Mouse (Mus musculus) heart, postnatal 0 days (tissue): ENCODE measurements around the gene Trpm1. TPM values are rescaled to one million over a fixed set of nuclear protein-coding genes. Genes with fewer than 3 reads are reported as not detected.

Experiments
- ATAC-seq: fragments of 200-750 bp; cut with Nextera tagmentation; 2 replicates; pipeline ENCODE4 v1.8.0; 2017; ENCODE audit warnings: low read depth, moderate number of reproducible peaks, moderate library complexity; ENCODE audit not compliant: insufficient read depth
- DNase-seq: peaks from one replicate; pipeline ENCODE4 v3.0.0-alpha.2; 2016; ENCODE audit warnings: low spot score
- H3K27ac ChIP-seq: fragments of 300-500 bp; sonication (generic); 2 replicates; pipeline ENCODE4 v1.5.1; 2014; ENCODE audit warnings: low read depth, mild to moderate bottlenecking
- H3K27me3 ChIP-seq: fragments of 300-500 bp; sonication (generic); 2 replicates; pipeline ENCODE4 v1.6.1; 2014; ENCODE audit warnings: low read length, mixed read lengths; ENCODE audit not compliant: control insufficient read depth, insufficient read depth
- H3K36me3 ChIP-seq: fragments of 300-500 bp; sonication (generic); replicated peaks from 2 replicates; pipeline ENCODE4 v1.6.1; 2014; ENCODE audit warnings: low read length, mixed read lengths; ENCODE audit not compliant: control insufficient read depth, insufficient read depth
- H3K4me1 ChIP-seq: fragments of 300-500 bp; sonication (generic); 2 replicates; pipeline ENCODE4 v1.6.1; 2014; ENCODE audit warnings: antibody characterized with exemption; ENCODE audit not compliant: control insufficient read depth, insufficient read depth
- H3K4me2 ChIP-seq: fragments of 300-500 bp; sonication (generic); 2 replicates; pipeline ENCODE4 v1.6.1; 2014; ENCODE audit warnings: low read depth, mild to moderate bottlenecking, low read length, moderate library complexity
- H3K4me3 ChIP-seq: fragments of 300-500 bp; sonication (generic); 2 replicates; pipeline ENCODE4 v1.5.1; 2014; ENCODE audit warnings: low read depth, low read length
- H3K9ac ChIP-seq: fragments of 300-500 bp; sonication (generic); replicated peaks from 2 replicates; pipeline ENCODE4 v1.6.1; 2014; ENCODE audit warnings: low read depth, low read length, mixed read lengths
- H3K9me3 ChIP-seq: fragments of 300-500 bp; sonication (generic); replicated peaks from 2 replicates; pipeline ENCODE4 v1.6.1; 2016; ENCODE audit warnings: low read length; ENCODE audit not compliant: control insufficient read depth
- CTCF ChIP-seq: IDR thresholded peaks from 2 replicates; pipeline ENCODE4 v1.5.1; 2016; ENCODE audit warnings: antibody characterized with exemption, control low read depth, low read depth
- EP300 ChIP-seq: IDR thresholded peaks from 2 replicates; pipeline ENCODE4 v1.6.1; 2016; ENCODE audit warnings: antibody characterized with exemption, low read depth
- WGBS: fragments of 180-500 bp; shearing (Covaris S2); extraction: QIAGEN DNeasy Blood & Tissue Kit; methylation state at CpG from one replicate; pipeline ENCODE4 v1.1.7; 2014; 5-methylcytosine and 5-hydroxymethylcytosine counted together
- polyA plus RNA-seq: library from polyadenylated mRNA; unstranded; fragments of >200 nt; fragmentation: Nextera tagmentation; extraction: Ambion mirVana; gene quantifications from 2 replicates; pipeline ENCODE4 v1.2.1, GENCODE M21; 2015
- total RNA-seq: library from RNA; depleted of rRNA; stranded (reverse); fragments of >200 nt; gene quantifications from 2 replicates; pipeline ENCODE4 v1.2.3, GENCODE M21; 2014; ENCODE audit warnings: low replicate concordance

Gene Trpm1
- total and polyA plus RNA-seq, 2 experiments from 2014 or later = 0.14 TPM; not detected in 1

GRCm38 (mm10) chr7:64215613-64216012, 62.0 kb downstream of the Trpm1 start:
- H3K27ac ChIP-seq = no peak overlapping the region
- TF ChIP-seq EP300 (no peak), CTCF (no peak)
- no peaks in the 10 kb centered on the region for H3K9me3 ChIP-seq
- H3K27me3 ChIP-seq = no peaks in the 10 kb centered on the region
- no peaks in the 10 kb centered on the region for H3K4me1 ChIP-seq
- DNase-seq = no peak
- H3K4me2 ChIP-seq = no peak overlapping the region
- H3K9ac ChIP-seq = no peak overlapping the region
- 68% methylated on average over 4 of the region's 4 CpGs for WGBS
- no peak overlapping the region for H3K4me3 ChIP-seq
- no peaks in the 10 kb centered on the region for H3K36me3 ChIP-seq
- ATAC-seq = no peak

GRCm38 (mm10) chr7:64217428-64217827, 63.8 kb downstream of the Trpm1 start:
- no peak for TF ChIP-seq EP300
- TF ChIP-seq CTCF = no peak
- Histone ChIP-seq H3K4me3 (no peak overlapping the region), H3K36me3 (no peaks in the 10 kb centered on the region), H3K27ac (no peak overlapping the region), H3K9ac (no peak overlapping the region), H3K9me3 (no peaks in the 10 kb centered on the region), H3K4me2 (no peak overlapping the region), H3K4me1 (no peaks in the 10 kb centered on the region), H3K27me3 (no peaks in the 10 kb centered on the region)
- WGBS = 80% methylated on average over 7 of the region's 7 CpGs
- ATAC-seq (no peak), DNase-seq (no peak)

GRCm38 (mm10) chr7:64219765-64220164, 66.1 kb downstream of the Trpm1 start:
- H3K4me2 ChIP-seq = no peak overlapping the region

GRCm38 (mm10) chr7:64223215-64223614, 69.6 kb downstream of the Trpm1 start:
- Histone ChIP-seq H3K27me3 (no peaks in the 10 kb centered on the region), H3K4me2 (no peak overlapping the region), H3K4me1 (no peaks in the 10 kb centered on the region), H3K36me3 (no peaks in the 10 kb centered on the region), H3K9ac (no peak overlapping the region), H3K9me3 (no peaks in the 10 kb centered on the region), H3K4me3 (no peak overlapping the region), H3K27ac (no peak overlapping the region)
- whole genome bisulfite sequencing = 76% methylated on average over 5 of the region's 5 CpGs
- TF ChIP-seq CTCF (no peak), EP300 (no peak)
- no peak for DNase-seq
- no peak for ATAC-seq

More at GRCm38 (mm10) chr7:64219765-64220164, 66.1 kb downstream of the Trpm1 start:
- no peak overlapping the region for H3K4me3 ChIP-seq
- no peaks in the 10 kb centered on the region for H3K27me3 ChIP-seq
- no peaks in the 10 kb centered on the region for H3K9me3 ChIP-seq
- H3K4me1 ChIP-seq = no peaks in the 10 kb centered on the region
- no peak for ATAC-seq
- no peak for TF ChIP-seq CTCF
- TF ChIP-seq EP300 = no peak
- H3K36me3 ChIP-seq = no peaks in the 10 kb centered on the region
- H3K27ac ChIP-seq = no peak overlapping the region
- WGBS = 69% methylated on average over 7 of the region's 7 CpGs
- no peak for DNase-seq
- H3K9ac ChIP-seq = no peak overlapping the region

- H3K4me2 ChIP-seq = no peak overlapping the region
- H3K9me3 ChIP-seq = no peaks in the 10 kb centered on the region
- no peaks in the 10 kb centered on the region for H3K4me1 ChIP-seq
- H3K9ac ChIP-seq = no peak overlapping the region
- 86% methylated on average over 27 of the region's 27 CpGs for WGBS
- no peak for DNase-seq
- H3K36me3 ChIP-seq = no peaks in the 10 kb centered on the region
- no peak overlapping the region for H3K27ac ChIP-seq
- ATAC-seq = no peak
- no peak overlapping the region for H3K4me3 ChIP-seq
- no peak for TF ChIP-seq EP300
- TF ChIP-seq CTCF = no peak
- no peaks in the 10 kb centered on the region for H3K27me3 ChIP-seq
These were observed 72.9 kb downstream of the Trpm1 start for GRCm38 (mm10) chr7:64226339-64227194.
